Mouse (Mus musculus) Patski (cell line): Measurements from ENCODE around the gene Sh2d7. TPM values are rescaled to one million over a fixed set of nuclear protein-coding genes. Genes with fewer than 3 reads are reported as not detected.
A peak's percentile ranks its signal among the peaks of the same experiment; 100 is the strongest.

ENCODE experiments used
- ATAC-seq: fragments of 100-300 bp; one replicate; pipeline ENCODE4 v1.8.0; 2021
- CTCF ChIA-PET: fragments of 350-600 bp; sonication (Branson Sonifier 250); formaldehyde crosslinking; loops from one replicate; lab custom pipeline; 2022; ENCODE audit warnings: inconsistent platforms; lab: Charles Lee
- POLR2A ChIA-PET: fragments of 350-600 bp; sonication (Branson Sonifier 250); formaldehyde crosslinking; loops from one replicate; lab custom pipeline; 2022; ENCODE audit warnings: antibody characterized with exemption, inconsistent platforms; lab: Charles Lee
- DNase-seq: peaks from one replicate; pipeline ENCODE4 v3.0.0-alpha.2; 2011; ENCODE audit warnings: low read depth, low spot score
- H3K27me3 ChIP-seq: fragments of 371-371 bp; one replicate; pipeline ENCODE4 v1.5.1; 2021
- CTCF ChIP-seq: fragments of 100-300 bp; IDR thresholded peaks from one replicate; pipeline ENCODE4 v1.5.1; 2021
- in situ Hi-C: fragments of 300-500 bp; cut with MboI; formaldehyde crosslinking; loops from 3 replicates; pipeline ENCODE4 v1.11.1; 2018; ENCODE audit warnings: low pct_unique_long_range_greater_than_20kb, mixed read lengths
- polyA plus RNA-seq: library from polyadenylated mRNA; unstranded; gene quantifications from one replicate; pipeline ENCODE4 v1.2.3, GENCODE M21; 2021

Sh2d7 gene
- polyA plus RNA-seq, 1 experiment from 2014 or later: 0.04 TPM

GRCm38 (mm10) chr9:54540801-54541200 is 2.0 kb downstream of the Sh2d7 start:
- ATAC-seq (no peak), DNase-seq (no peak)
- H3K27me3 ChIP-seq: no peaks in the 10 kb centered on the region
- TF ChIP-seq CTCF: no peak
- in situ Hi-C loops: no loop called here
- POLR2A ChIA-PET: no interaction called here
- CTCF ChIA-PET: interaction anchor here (1.2 kb wide), 1 partner anchor 17 kb away, joined by 4 read pairs; no protein-coding TSS in a partner anchor

- DNase-seq: no peak
- no peaks in the 10 kb centered on the region for H3K27me3 ChIP-seq
- TF ChIP-seq CTCF: no peak
- no peak for ATAC-seq
- ChIA-PET CTCF (interaction anchor here (0.6 kb wide), 1 partner anchor 365 kb away, joined by 3 read pairs; no protein-coding TSS in a partner anchor), POLR2A (interaction anchor here (0.8 kb wide), 1 partner anchor 15 kb away, joined by 3 read pairs; no protein-coding TSS in a partner anchor)
- in situ Hi-C loops: no loop called here
Observed at GRCm38 (mm10) chr9:54544212-54544953, 5.6 kb downstream of the Sh2d7 start.

GRCm38 (mm10) chr9:54544954-54545315 is 6.2 kb downstream of the Sh2d7 start:
- no peak for TF ChIP-seq CTCF
- CTCF ChIA-PET: interaction anchor here (0.6 to 1.2 kb wide), 2 partner anchors 14 to 365 kb away, joined by 3 to 4 read pairs; no protein-coding TSS in a partner anchor
- no peak for ATAC-seq
- in situ Hi-C loops: no loop called here
- POLR2A ChIA-PET: interaction anchor here (0.8 kb wide), 1 partner anchor 14 kb away, joined by 3 read pairs; no protein-coding TSS in a partner anchor
- H3K27me3 ChIP-seq: no peaks in the 10 kb centered on the region
- no peak for DNase-seq

GRCm38 (mm10) chr9:54547536-54547935 is 8.8 kb downstream of the Sh2d7 start:
- in situ Hi-C loops: no loop called here
- ChIA-PET POLR2A (interaction anchor here (0.6 kb wide), 1 partner anchor 124 kb away, joined by 4 read pairs; no protein-coding TSS in a partner anchor), CTCF (interaction anchor here (0.6 to 1.1 kb wide), 4 partner anchors 9 to 110 kb away, joined by 3 to 5 read pairs (median 3); partner anchors contain the start of gene Sh2d7)
- DNase-seq (no peak), ATAC-seq (no peak)
- TF ChIP-seq CTCF: peak; percentile 93
- H3K27me3 ChIP-seq: no peaks in the 10 kb centered on the region

GRCm38 (mm10) chr9:54549433-54549832 is 10.6 kb downstream of the Sh2d7 start:
- DNase-seq: no peak
- H3K27me3 ChIP-seq: no peaks in the 10 kb centered on the region
- POLR2A ChIA-PET: no interaction called here
- ATAC-seq: no peak
- in situ Hi-C loops: no loop called here
- no peak for TF ChIP-seq CTCF
- CTCF ChIA-PET: no interaction called here

GRCm38 (mm10) chr9:54552409-54552808 is 13.6 kb downstream of the Sh2d7 start:
- ATAC-seq: no peak
- ChIA-PET CTCF (interaction anchor here (2.0 kb wide), 1 partner anchor 25 kb away, joined by 4 read pairs; no protein-coding TSS in a partner anchor), POLR2A (no interaction called here)
- DNase-seq: no peak
- in situ Hi-C loops: no loop called here
- TF ChIP-seq CTCF: peak; percentile 42
- H3K27me3 ChIP-seq: no peaks in the 10 kb centered on the region

- POLR2A ChIA-PET: interaction anchor here (0.5 to 1.1 kb wide), 2 partner anchors 17 to 175 kb away, joined by 3 read pairs; no protein-coding TSS in a partner anchor
Observed at GRCm38 (mm10) chr9:54555044-54555443, 16.3 kb downstream of the Sh2d7 start.

GRCm38 (mm10) chr9:54558731-54559130 is 19.9 kb downstream of the Sh2d7 start:
- CTCF ChIA-PET: interaction anchor here (0.8 to 1.5 kb wide), 3 partner anchors 11 to 56 kb away, joined by 3 to 5 read pairs (median 4); no protein-coding TSS in a partner anchor
- TF ChIP-seq CTCF: no peak
- no peak for DNase-seq
- no peak for ATAC-seq
- in situ Hi-C loops: no loop called here
- POLR2A ChIA-PET: interaction anchor here (0.6 to 1.4 kb wide), 2 partner anchors 14 to 58 kb away, joined by 3 read pairs; no protein-coding TSS in a partner anchor
- H3K27me3 ChIP-seq: no peaks in the 10 kb centered on the region

More at GRCm38 (mm10) chr9:54555044-54555443, 16.3 kb downstream of the Sh2d7 start:
- no peak for TF ChIP-seq CTCF
- H3K27me3 ChIP-seq: no peaks in the 10 kb centered on the region
- CTCF ChIA-PET: no interaction called here
- in situ Hi-C loops: no loop called here
- DNase-seq (no peak), ATAC-seq (no peak)

GRCm38 (mm10) chr9:54559771-54560471 is 21.1 kb downstream of the Sh2d7 start, which contains the start of gene Cib2:
TSS of gene Cib2 (minus strand) at chr9:54560218.
- in situ Hi-C loops: no loop called here
- DNase-seq (no peak), ATAC-seq (peak; percentile 91)
- CTCF ChIA-PET: interaction anchor here (0.8 to 1.5 kb wide), 3 partner anchors 12 to 54 kb away, joined by 3 to 5 read pairs (median 3); no protein-coding TSS in a partner anchor
- peak; percentile 46 for TF ChIP-seq CTCF
- H3K27me3 ChIP-seq: no peaks in the 10 kb centered on the region
- POLR2A ChIA-PET: interaction anchor here (1.4 kb wide), 1 partner anchor 15 kb away, joined by 3 read pairs; no protein-coding TSS in a partner anchor

GRCm38 (mm10) chr9:54560831-54561601 is 22.2 kb downstream of the Sh2d7 start:
- ATAC-seq: no peak
- no peaks in the 10 kb centered on the region for H3K27me3 ChIP-seq
- POLR2A ChIA-PET: no interaction called here
- DNase-seq: no peak
- CTCF ChIA-PET: interaction anchor here (0.8 to 2.0 kb wide), 2 partner anchors 13 to 29 kb away, joined by 3 to 7 read pairs; no protein-coding TSS in a partner anchor
- TF ChIP-seq CTCF: no peak
- in situ Hi-C loops: no loop called here
